ENCODE assay signal across 9 mouse cellular contexts in genomic region chrX:144688207-144689118, GRCm38 (mm10). TPM values are rescaled to one million over a fixed set of nuclear protein-coding genes. Genes with fewer than 3 reads are reported as not detected.
A peak's percentile ranks its signal among the peaks of the same experiment; 100 is the strongest.
DNase-seq lines count a peak whose midpoint lies in the region; ATAC-seq and TF ChIP-seq lines count a peak whose summit lies in the region.
"Had no signal": no experiment of that assay in that cellular context is flagged by ENCODE, and none has a peak within 500 bp of the region (broad histone marks: within the 10 kb centered on the region; RNA-seq: fewer than 3 reads in every experiment).

Gene Rtl4 (plus strand): TSS chrX:144688907.

- TF ChIP-seq EP300 in ES-Bruce4 (IDR thresholded peaks at IDR 0.05; ENCODE audit: insufficient read depth, low read depth, low read length): no peak

- no peaks in the 10 kb centered on the region for H3K9me3 ChIP-seq in heart, embryonic 10.5 days
- H3K9me3 ChIP-seq in ES-Bruce4 (replicated peaks; ENCODE audit: control insufficient read depth, insufficient read depth, low read length, poor library complexity, severe bottlenecking): no peaks in the 10 kb centered on the region
- no peaks in the 10 kb centered on the region for H3K9me3 ChIP-seq in embryonic facial prominence, embryonic 15.5 days (replicated peaks)
- no peaks in the 10 kb centered on the region for H3K9me3 ChIP-seq in midbrain, embryonic 15.5 days

- 28% methylated on average over 27 of the region's 31 CpGs for WGBS in heart, embryonic 10.5 days
- 21% methylated on average over 17 of the region's 31 CpGs for WGBS in embryonic facial prominence, embryonic 15.5 days
- 33% methylated on average over 23 of the region's 31 CpGs for WGBS in midbrain, embryonic 15.5 days
- 2% methylated on average over 27 of the region's 31 CpGs for WGBS in thymus, adult 2 months

- no peak for DNase-seq in heart, embryonic 10.5 days (ENCODE audit: low spot score)
- no peak for DNase-seq in heart, postnatal 4 days
- DNase-seq in kidney, postnatal 10 days: peak; percentile 7
- DNase-seq in thymus, adult 2 months: no peak
- no peak for DNase-seq in ovary, adult 18-20 months (ENCODE audit: low spot score)

- no peaks in the 10 kb centered on the region for H3K4me1 ChIP-seq in heart, embryonic 10.5 days
- no peaks in the 10 kb centered on the region for H3K4me1 ChIP-seq in ES-Bruce4 (ENCODE audit: control insufficient read depth, insufficient read depth, low read length)
- H3K4me1 ChIP-seq in embryonic facial prominence, embryonic 15.5 days: no peaks in the 10 kb centered on the region
- H3K4me1 ChIP-seq in midbrain, embryonic 15.5 days: no peaks in the 10 kb centered on the region
- no peaks in the 10 kb centered on the region for H3K4me1 ChIP-seq in thymus, adult 2 months (replicated peaks; ENCODE audit: control insufficient read depth, insufficient read depth, low read length)

- H3K9ac ChIP-seq in ES-Bruce4 (ENCODE audit: low read depth, poor library complexity, severe bottlenecking): peak within 1 kb of the TSS; percentile 46; the same call in 1 of the 2 replicates
- H3K9ac ChIP-seq in embryonic facial prominence, embryonic 15.5 days: no peak within 1 kb of the TSS
- peak within 1 kb of the TSS; percentile 54 for H3K9ac ChIP-seq in midbrain, embryonic 15.5 days

- peak within 1 kb of the TSS; percentile 65 for H3K4me2 ChIP-seq in embryonic facial prominence, embryonic 15.5 days (replicated peaks)
- H3K4me2 ChIP-seq in midbrain, embryonic 15.5 days: peak within 1 kb of the TSS; percentile 64

- H3K27ac ChIP-seq in heart, embryonic 10.5 days: peak within 1 kb of the TSS; percentile 60
- H3K27ac ChIP-seq in ES-Bruce4 (ENCODE audit: insufficient read depth, low read length): no peak within 1 kb of the TSS
- H3K27ac ChIP-seq in embryonic facial prominence, embryonic 15.5 days (replicated peaks): no peak within 1 kb of the TSS
- no peak within 1 kb of the TSS for H3K27ac ChIP-seq in midbrain, embryonic 15.5 days
- no peak within 1 kb of the TSS for H3K27ac ChIP-seq in thymus, adult 2 months (ENCODE audit: control insufficient read depth, insufficient read depth, low read length)

- H3K27me3 ChIP-seq in heart, embryonic 10.5 days (ENCODE audit: insufficient read depth, poor library complexity, severe bottlenecking): peaks cover 34% of the 10 kb centered on the region
- H3K27me3 ChIP-seq in ES-Bruce4 (ENCODE audit: control insufficient read depth, insufficient read depth, low read length, poor library complexity, severe bottlenecking): peaks cover 5% of the 10 kb centered on the region
- peaks cover 32% of the 10 kb centered on the region for H3K27me3 ChIP-seq in embryonic facial prominence, embryonic 15.5 days
- H3K27me3 ChIP-seq in midbrain, embryonic 15.5 days (replicated peaks): peaks cover 9% of the 10 kb centered on the region
- H3K27me3 ChIP-seq in thymus, adult 2 months (ENCODE audit: control insufficient read depth, insufficient read depth, low read length): no peaks in the 10 kb centered on the region

- no peaks in the 10 kb centered on the region for H3K36me3 ChIP-seq in heart, embryonic 10.5 days
- no peaks in the 10 kb centered on the region for H3K36me3 ChIP-seq in ES-Bruce4 (ENCODE audit: control insufficient read depth, insufficient read depth, low read length, poor library complexity, severe bottlenecking)
- H3K36me3 ChIP-seq in embryonic facial prominence, embryonic 15.5 days: no peaks in the 10 kb centered on the region
- H3K36me3 ChIP-seq in midbrain, embryonic 15.5 days (replicated peaks): no peaks in the 10 kb centered on the region
- H3K36me3 ChIP-seq in thymus, adult 2 months (ENCODE audit: control insufficient read depth, insufficient read depth, low read length): no peaks in the 10 kb centered on the region

- peak within 1 kb of the TSS; percentile 61 for H3K4me3 ChIP-seq in heart, embryonic 10.5 days
- peak within 1 kb of the TSS; percentile 48 for H3K4me3 ChIP-seq in ES-Bruce4 (ENCODE audit: low read depth, low read length)
- H3K4me3 ChIP-seq in embryonic facial prominence, embryonic 15.5 days (replicated peaks): peak within 1 kb of the TSS; percentile 43
- peak within 1 kb of the TSS; percentile 51 for H3K4me3 ChIP-seq in midbrain, embryonic 15.5 days
- no peak within 1 kb of the TSS for H3K4me3 ChIP-seq in thymus, adult 2 months (ENCODE audit: control insufficient read depth, insufficient read depth, low read length)

- ATAC-seq in embryonic facial prominence, embryonic 15.5 days (ENCODE audit: insufficient number of reproducible peaks, low FRiP score, low TSS enrichment, low read depth): no peak; the same call in 1 of the 2 replicates
- ATAC-seq in midbrain, embryonic 15.5 days (replicated peaks): peak; percentile 88

- no peak for TF ChIP-seq POLR2A in ES-Bruce4 (IDR thresholded peaks at IDR 0.05; ENCODE audit: insufficient read depth, low read length)
- no peak for TF ChIP-seq POLR2A in thymus, adult 2 months (IDR thresholded peaks at IDR 0.05; ENCODE audit: control insufficient read depth, extremely low read depth, insufficient read depth, low read length, poor library complexity)

- no peak for TF ChIP-seq CTCF in ES-Bruce4 (IDR thresholded peaks at IDR 0.05; ENCODE audit: low read depth, low read length)
- no peak for TF ChIP-seq CTCF in thymus, adult 2 months (IDR thresholded peaks at IDR 0.05; ENCODE audit: borderline replicate concordance, control insufficient read depth, extremely low read depth, insufficient read depth, low read length, poor library complexity)

RNA-seq across cellular contexts. Expression of gene Rtl4, which starts in this region (rescaled TPM):
- polyA plus RNA-seq in heart, embryonic 10.5 days (2016; fragmentation: Nextera tagmentation; extraction: Ambion mirVana): 0.68 and 0.72 TPM in 2 replicates
- total RNA-seq in heart, postnatal 4 days (2021): under 1 TPM in 1 of 2 experiments, not detected in 1; 0.07 TPM
- not detected in 2 replicates for polyA plus RNA-seq in ES-Bruce4 (2011; ENCODE audit: insufficient read depth, insufficient read length, low read depth, missing spikeins)
- 0.75 TPM in 2 replicates for polyA plus RNA-seq in embryonic facial prominence, embryonic 15.5 days (2015; fragmentation: Nextera tagmentation; extraction: Ambion mirVana)
- polyA plus RNA-seq in midbrain, embryonic 15.5 days (2015; fragmentation: Nextera tagmentation; extraction: Ambion mirVana): 0.65 and 0.82 TPM in 2 replicates
- polyA plus RNA-seq in thymus, adult 2 months (2012; rRNA removed): not detected in 2 replicates
- polyA plus RNA-seq: spleen, adult 2 months had no signal

Comparison
In these comparisons a context has a peak if more than half of its experiments do, and no peak if none do; other contexts are left out.
1. Peak in ATAC-seq, H3K4me3 ChIP-seq, H3K9ac ChIP-seq and H3K4me2 ChIP-seq in midbrain, embryonic 15.5 days; RNA of the gene not detected or under 1 TPM.